Mouse (Mus musculus): Measurements from ENCODE around the gene Eif4enif1. TPM values are rescaled to one million over a fixed set of nuclear protein-coding genes. Genes with fewer than 3 reads are reported as not detected.

Gene Eif4enif1
- polyA plus RNA-seq, 1 experiment from 2014 or later = 44.9 TPM

DNA sequence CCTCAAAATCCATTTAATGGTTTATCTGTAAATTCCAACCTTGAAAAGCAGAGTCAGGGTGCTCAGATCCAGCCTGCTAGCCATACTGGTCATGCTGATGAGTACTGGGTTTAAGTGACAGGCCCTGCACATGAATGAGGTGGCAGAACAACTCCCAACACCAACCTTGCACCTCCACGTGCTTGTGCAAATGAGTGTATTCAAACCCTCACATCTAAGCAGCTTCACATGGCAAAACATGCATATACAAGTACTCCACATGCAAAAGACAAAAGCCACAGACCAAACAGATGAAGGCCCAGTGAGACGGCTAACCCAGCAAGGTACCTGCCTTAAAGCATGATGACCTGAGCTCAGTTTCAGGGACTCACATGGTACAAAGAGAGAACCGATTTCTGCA is 83.7 kb downstream of the Eif4enif1 start:
- Histone ChIP-seq H3K4me3 (replicated peaks) (no peak overlapping the region), H3K4me2 (no peak overlapping the region), H3K9ac (no peak overlapping the region), H3K4me1 (peaks cover 18% of the 10 kb centered on the region; the same call in 1 of the 2 replicates), H3K36me3 (no peaks in the 10 kb centered on the region), H3K9me3 (no peaks in the 10 kb centered on the region), H3K27me3 (replicated peaks) (no peaks in the 10 kb centered on the region), H3K27ac (no peak overlapping the region)
- WGBS = 85% methylated on average over 3 of the region's 3 CpGs
- ATAC-seq (ENCODE audit: insufficient read depth, low FRiP score, low read depth) = no peak

DNA sequence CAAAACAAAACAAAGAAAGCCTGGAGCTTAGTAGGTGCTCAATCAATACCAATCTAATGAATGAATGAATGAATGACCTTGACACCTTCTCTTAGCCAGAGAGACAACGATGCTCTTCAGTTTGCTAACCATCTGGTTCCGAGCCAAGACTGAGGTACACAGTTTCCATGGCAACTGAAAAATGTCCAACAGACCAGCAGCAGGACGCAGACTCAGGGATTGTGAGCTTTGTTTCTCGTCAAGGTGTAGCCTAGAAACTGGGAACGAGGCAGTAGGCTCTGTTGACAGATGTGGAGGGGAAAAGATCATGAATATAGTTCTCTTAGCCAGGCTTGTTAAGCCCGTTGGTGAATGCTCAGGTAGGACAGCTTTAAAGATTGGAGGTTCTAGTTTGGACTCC is 84.9 kb downstream of the Eif4enif1 start:
- peaks cover 24% of the 10 kb centered on the region for H3K4me1 ChIP-seq
- no peaks in the 10 kb centered on the region for H3K27me3 ChIP-seq (replicated peaks)
- no peaks in the 10 kb centered on the region for H3K9me3 ChIP-seq
- ATAC-seq (ENCODE audit: insufficient read depth, low FRiP score, low read depth) = no peak
- H3K36me3 ChIP-seq = no peaks in the 10 kb centered on the region
- no peak overlapping the region for H3K27ac ChIP-seq
- H3K4me3 ChIP-seq (replicated peaks) = no peak overlapping the region
- WGBS = 28% methylated on average over 6 of the region's 6 CpGs
- no peak overlapping the region for H3K4me2 ChIP-seq
- H3K9ac ChIP-seq = no peak overlapping the region

DNA sequence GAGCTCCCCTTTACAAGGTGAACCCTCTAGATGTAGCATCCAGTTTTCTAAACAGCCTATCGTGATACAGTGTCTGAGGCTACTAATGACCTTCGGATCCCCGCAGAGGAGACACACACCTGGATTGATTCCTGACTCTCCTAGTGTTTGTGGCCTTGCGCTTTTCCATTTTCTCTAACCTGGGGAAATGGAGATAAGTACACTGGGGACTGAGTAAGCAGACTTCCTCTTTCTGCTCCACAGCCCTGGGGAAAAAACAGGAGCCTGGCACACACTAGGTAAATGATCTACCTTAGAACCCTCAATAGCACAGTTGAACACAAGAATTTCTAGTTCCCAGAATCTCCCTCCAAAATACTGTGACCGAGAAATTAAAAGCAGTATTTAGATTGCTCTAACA is 85.7 kb downstream of the Eif4enif1 start:
- H3K4me1 ChIP-seq = peaks cover 28% of the 10 kb centered on the region
- no peaks in the 10 kb centered on the region for H3K36me3 ChIP-seq
- H3K27ac ChIP-seq = no peak overlapping the region; the same call in 1 of the 2 replicates
- H3K27me3 ChIP-seq (replicated peaks) = no peaks in the 10 kb centered on the region
- H3K9me3 ChIP-seq = no peaks in the 10 kb centered on the region
- WGBS = 65% methylated on average over 5 of the region's 5 CpGs
- ATAC-seq (ENCODE audit: insufficient read depth, low FRiP score, low read depth) = no peak
- H3K4me3 ChIP-seq (replicated peaks) = peak overlapping the region; percentile 85; the same call in 1 of the 2 replicates
- no peak overlapping the region for H3K9ac ChIP-seq
- peak overlapping the region; percentile 90 for H3K4me2 ChIP-seq

DNA sequence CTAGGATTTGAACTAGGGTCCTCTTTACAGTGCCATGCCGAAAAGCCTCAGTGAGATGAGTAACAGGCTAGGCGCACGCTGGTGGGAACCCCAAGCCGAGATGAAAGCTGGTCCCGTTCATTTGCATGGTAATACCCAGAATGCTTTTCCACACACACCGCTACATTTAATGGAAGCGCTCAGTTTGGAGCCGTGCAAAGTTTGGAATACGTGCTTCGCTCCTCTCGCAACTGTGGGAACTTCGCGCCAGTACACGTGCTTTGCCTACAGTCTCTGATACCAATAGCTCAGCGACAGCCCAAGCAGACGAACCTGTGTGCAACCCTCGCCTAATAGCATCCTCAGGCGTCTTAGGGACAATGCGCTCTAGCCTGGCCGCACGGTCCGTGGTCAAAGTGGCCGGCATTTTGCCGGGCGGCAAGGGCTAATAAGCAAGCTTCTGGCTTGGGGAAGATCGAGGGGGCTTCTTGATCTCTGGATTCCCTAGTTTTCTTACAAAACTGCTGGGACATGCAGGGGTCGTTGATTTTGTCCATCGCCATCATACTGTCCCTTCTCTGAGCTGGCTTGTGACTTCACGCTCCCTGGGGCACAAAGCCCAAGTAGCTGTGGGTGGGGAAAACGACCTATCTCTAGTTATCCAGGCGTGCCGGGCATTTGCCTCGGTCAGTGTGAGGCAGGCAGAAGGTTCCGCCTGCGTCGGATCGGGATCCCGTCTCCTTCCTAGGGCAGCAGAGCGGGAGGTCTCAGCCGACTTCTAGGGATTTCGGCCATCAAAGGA is 86.5 kb downstream of the Eif4enif1 start, which contains the start of gene Patz1:
Gene Patz1 (plus strand): TSS at position 354 of the 781 bp plus-strand sequence.
- Histone ChIP-seq H3K9me3 (no peaks in the 10 kb centered on the region), H3K4me2 (peak within 1 kb of the TSS; percentile 90), H3K9ac (peak within 1 kb of the TSS; percentile 92), H3K4me3 (replicated peaks) (peak within 1 kb of the TSS; percentile 85), H3K27ac (peak within 1 kb of the TSS; percentile 100), H3K36me3 (peaks cover 4% of the 10 kb centered on the region; the same call in 1 of the 2 replicates), H3K4me1 (peaks cover 36% of the 10 kb centered on the region), H3K27me3 (replicated peaks) (no peaks in the 10 kb centered on the region)
- under 1% methylated on average over 41 of the region's 41 CpGs for WGBS
- peak; percentile 17 for ATAC-seq (ENCODE audit: insufficient read depth, low FRiP score, low read depth)

DNA sequence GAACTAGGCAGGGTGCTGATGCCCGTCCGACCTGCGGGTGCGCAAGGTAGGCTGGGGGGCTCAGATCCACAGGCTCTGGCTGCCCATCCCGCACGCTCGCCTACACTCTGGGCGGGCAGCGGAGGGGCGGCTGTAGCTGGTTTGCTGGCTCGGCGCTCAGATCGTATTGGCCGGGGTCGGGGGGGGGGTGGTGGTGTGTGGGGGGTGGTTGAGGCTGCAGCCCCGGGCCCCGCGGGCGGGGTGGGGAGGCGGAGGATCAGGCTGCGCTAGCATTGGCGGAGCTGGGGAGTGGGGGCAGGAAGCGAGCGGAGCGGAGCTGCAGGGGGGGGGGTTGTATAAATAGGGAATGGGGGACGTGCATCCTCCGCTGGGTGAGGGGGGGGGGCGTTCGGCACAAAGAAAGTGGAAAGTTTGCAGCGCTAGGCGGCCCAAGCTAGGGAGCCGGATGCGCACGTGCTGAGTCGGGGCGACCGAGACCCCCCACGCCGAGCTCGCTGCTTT is 87.2 kb downstream of the Eif4enif1 start:
- Histone ChIP-seq H3K27ac (peak overlapping the region; percentile 100), H3K4me1 (peaks cover 42% of the 10 kb centered on the region), H3K9ac (peak overlapping the region; percentile 92), H3K27me3 (replicated peaks) (no peaks in the 10 kb centered on the region), H3K4me3 (replicated peaks) (peak overlapping the region; percentile 85), H3K4me2 (peak overlapping the region; percentile 90), H3K36me3 (peaks cover 11% of the 10 kb centered on the region), H3K9me3 (no peaks in the 10 kb centered on the region)
- ATAC-seq (ENCODE audit: insufficient read depth, low FRiP score, low read depth) = peak; percentile 84
- WGBS = under 1% methylated on average over 28 of the region's 40 CpGs

DNA sequence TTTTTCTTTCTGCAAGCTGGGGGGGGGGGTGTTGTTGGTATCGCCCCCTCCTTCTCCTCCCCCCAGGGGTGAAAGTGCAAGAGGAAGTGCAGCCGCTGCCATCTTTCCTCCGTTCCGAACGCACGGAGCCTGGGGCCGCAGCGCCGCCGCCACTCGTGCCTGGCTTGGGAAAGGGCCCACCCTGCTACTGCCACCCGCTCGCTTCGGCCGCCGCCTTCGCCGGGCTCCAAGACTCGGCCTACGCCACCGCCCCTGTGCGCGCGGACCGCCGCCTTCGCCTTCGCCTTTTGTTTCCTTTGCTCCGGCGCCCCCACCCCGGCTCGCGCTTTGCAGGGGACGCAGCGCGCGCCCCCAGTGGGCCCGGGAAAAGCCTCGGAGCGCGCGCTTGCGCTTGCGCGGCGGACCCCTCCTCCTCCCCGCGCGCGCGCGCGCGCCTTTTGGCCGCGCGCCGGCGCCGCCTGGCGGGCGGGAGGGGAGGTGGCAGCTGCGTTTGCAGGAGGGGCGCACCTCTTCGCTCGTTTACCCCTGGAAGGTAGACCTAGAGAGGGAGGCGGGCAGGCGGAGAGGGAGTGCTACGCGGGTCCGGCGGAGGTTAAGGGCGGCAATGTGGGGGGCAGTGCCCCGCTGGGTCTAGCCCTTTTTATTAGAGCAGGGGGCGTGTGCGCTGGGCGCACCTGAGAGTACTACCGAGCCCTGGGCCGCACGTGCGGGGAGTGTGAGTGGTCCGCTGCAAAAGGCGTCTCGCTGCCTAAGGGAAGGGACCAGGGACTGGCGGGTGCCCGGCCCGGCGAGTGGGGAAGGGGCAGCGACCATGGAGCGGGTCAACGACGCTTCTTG is 87.8 kb downstream of the Eif4enif1 start:
- under 1% methylated on average over 69 of the region's 92 CpGs for WGBS
- no peaks in the 10 kb centered on the region for H3K27me3 ChIP-seq (replicated peaks)
- peaks cover 15% of the 10 kb centered on the region for H3K36me3 ChIP-seq
- H3K4me1 ChIP-seq = peaks cover 49% of the 10 kb centered on the region
- peak; percentile 40 for ATAC-seq (ENCODE audit: insufficient read depth, low FRiP score, low read depth)
- no peaks in the 10 kb centered on the region for H3K9me3 ChIP-seq
- peak overlapping the region; percentile 92 for H3K9ac ChIP-seq
- peak overlapping the region; percentile 90 for H3K4me2 ChIP-seq
- peak overlapping the region; percentile 100 for H3K27ac ChIP-seq
- H3K4me3 ChIP-seq (replicated peaks) = peak overlapping the region; percentile 85

DNA sequence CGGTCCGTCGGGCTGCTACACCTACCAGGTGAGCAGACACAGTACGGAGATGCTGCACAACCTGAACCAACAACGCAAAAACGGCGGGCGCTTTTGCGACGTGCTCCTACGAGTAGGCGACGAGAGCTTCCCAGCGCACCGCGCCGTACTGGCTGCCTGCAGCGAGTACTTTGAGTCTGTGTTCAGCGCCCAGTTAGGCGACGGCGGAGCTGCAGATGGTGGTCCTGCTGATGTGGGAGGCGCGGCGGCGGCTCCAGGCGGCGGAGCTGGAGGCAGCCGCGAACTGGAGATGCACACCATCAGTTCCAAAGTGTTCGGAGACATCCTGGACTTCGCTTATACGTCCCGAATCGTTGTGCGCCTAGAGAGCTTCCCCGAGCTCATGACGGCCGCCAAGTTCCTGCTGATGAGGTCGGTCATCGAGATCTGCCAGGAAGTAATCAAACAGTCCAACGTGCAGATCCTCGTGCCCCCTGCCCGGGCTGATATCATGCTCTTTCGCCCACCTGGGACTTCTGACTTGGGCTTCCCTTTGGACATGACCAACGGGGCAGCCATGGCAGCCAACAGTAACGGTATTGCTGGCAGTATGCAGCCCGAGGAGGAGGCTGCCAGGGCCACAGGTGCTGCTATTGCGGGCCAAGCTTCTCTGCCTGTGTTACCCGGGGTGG is 88.6 kb downstream of the Eif4enif1 start:
- no peak for ATAC-seq (ENCODE audit: insufficient read depth, low FRiP score, low read depth)
- peak overlapping the region; percentile 90 for H3K4me2 ChIP-seq
- H3K9me3 ChIP-seq = no peaks in the 10 kb centered on the region
- H3K27ac ChIP-seq = peak overlapping the region; percentile 100
- peak overlapping the region; percentile 92 for H3K9ac ChIP-seq
- H3K27me3 ChIP-seq (replicated peaks) = no peaks in the 10 kb centered on the region
- H3K4me3 ChIP-seq (replicated peaks) = peak overlapping the region; percentile 85
- H3K36me3 ChIP-seq = peaks cover 20% of the 10 kb centered on the region
- WGBS = under 1% methylated on average over 50 of the region's 50 CpGs
- peaks cover 54% of the 10 kb centered on the region for H3K4me1 ChIP-seq

DNA sequence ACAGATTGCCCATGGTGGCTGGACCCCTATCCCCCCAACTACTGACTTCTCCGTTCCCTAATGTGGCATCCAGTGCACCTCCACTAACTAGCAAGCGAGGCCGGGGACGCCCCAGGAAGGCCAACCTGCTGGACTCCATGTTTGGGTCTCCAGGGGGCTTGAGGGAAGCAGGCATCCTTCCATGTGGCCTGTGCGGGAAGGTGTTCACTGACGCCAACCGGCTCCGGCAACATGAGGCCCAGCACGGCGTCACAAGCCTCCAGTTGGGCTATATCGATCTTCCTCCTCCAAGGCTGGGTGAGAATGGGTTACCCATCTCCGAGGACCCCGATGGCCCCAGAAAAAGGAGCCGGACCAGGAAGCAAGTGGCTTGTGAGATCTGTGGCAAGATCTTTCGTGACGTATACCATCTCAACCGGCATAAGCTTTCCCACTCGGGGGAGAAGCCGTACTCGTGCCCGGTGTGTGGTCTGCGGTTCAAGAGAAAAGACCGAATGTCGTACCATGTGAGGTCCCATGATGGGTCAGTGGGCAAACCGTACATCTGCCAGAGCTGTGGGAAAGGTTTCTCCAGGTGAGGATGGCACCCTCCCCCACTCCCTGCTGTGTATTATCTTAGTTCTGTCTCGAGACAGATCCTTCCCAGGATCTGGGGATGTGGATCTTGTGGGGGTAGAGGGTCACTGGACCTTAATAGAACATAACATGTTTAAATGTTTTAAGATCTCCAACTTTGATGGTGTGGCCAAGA is 89.3 kb downstream of the Eif4enif1 start:
- H3K9me3 ChIP-seq = no peaks in the 10 kb centered on the region
- H3K9ac ChIP-seq = peak overlapping the region; percentile 92
- ATAC-seq (ENCODE audit: insufficient read depth, low FRiP score, low read depth) = no peak
- peak overlapping the region; percentile 85 for H3K4me3 ChIP-seq (replicated peaks)
- 1% methylated on average over 26 of the region's 26 CpGs for WGBS
- H3K36me3 ChIP-seq = peaks cover 27% of the 10 kb centered on the region
- H3K4me1 ChIP-seq = peaks cover 59% of the 10 kb centered on the region
- H3K4me2 ChIP-seq = peak overlapping the region; percentile 90
- no peaks in the 10 kb centered on the region for H3K27me3 ChIP-seq (replicated peaks)
- H3K27ac ChIP-seq = peak overlapping the region; percentile 100

DNA sequence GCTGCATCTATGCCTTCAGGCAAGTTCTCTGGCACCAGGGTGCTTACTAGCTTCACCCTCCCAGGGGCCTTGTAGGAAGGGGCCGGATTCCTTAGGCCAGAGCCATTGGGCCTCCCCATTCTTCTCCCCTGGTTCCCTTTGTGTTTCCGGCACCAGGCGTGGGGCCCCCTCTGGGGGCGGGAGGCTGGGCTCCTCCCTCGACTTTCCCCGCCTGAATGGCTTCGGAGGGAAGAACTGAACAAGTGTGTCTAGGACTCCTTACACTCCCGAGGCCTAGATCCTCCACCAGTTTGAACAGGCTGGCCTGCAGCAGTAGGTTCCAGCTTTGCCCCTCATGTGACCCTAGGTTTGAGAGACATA is 89.8 kb downstream of the Eif4enif1 start:
- peak overlapping the region; percentile 100 for H3K27ac ChIP-seq
- peak overlapping the region; percentile 92 for H3K9ac ChIP-seq
- H3K4me2 ChIP-seq = peak overlapping the region; percentile 90
- no peaks in the 10 kb centered on the region for H3K27me3 ChIP-seq (replicated peaks)
- peak; percentile 47 for ATAC-seq (ENCODE audit: insufficient read depth, low FRiP score, low read depth)
- peaks cover 59% of the 10 kb centered on the region for H3K4me1 ChIP-seq
- no peaks in the 10 kb centered on the region for H3K9me3 ChIP-seq
- H3K36me3 ChIP-seq = peaks cover 27% of the 10 kb centered on the region
- H3K4me3 ChIP-seq (replicated peaks) = peak overlapping the region; percentile 85
- WGBS = under 1% methylated on average over 8 of the region's 8 CpGs

DNA sequence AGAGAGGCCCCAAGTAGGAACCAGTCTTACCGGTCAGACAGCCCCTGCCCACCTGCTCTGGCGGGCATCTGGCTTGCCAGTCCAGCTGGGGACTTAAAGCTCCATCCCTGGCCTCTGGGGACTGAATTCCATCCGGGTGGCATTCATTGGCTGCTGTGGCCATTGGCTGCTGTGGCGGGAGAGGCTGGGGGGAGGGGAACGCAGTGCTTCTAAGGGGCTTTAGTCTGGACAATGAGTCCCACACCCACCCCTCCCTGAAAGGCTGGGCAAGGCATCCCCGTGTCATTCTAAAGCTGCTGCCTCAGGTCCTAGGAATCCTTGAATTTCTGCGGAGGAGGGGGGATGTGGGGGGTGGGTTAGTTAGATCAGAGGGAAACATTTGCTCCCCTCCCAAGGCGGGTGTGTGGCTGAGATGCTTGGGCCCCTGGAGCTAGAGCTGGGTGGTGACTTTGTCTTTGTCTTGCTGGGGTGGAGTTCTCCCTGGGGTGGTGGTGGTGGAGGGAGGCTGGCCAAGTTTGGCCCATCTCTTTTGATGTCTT is 90.6 kb downstream of the Eif4enif1 start:
- H3K9me3 ChIP-seq = no peaks in the 10 kb centered on the region
- H3K36me3 ChIP-seq = peaks cover 27% of the 10 kb centered on the region
- peak overlapping the region; percentile 100 for H3K27ac ChIP-seq
- peak overlapping the region; percentile 92 for H3K9ac ChIP-seq
- 0% methylated on average over 8 of the region's 8 CpGs for WGBS
- peak overlapping the region; percentile 90 for H3K4me2 ChIP-seq
- peak overlapping the region; percentile 85 for H3K4me3 ChIP-seq (replicated peaks)
- H3K27me3 ChIP-seq (replicated peaks) = no peaks in the 10 kb centered on the region
- ATAC-seq (ENCODE audit: insufficient read depth, low FRiP score, low read depth) = no peak
- H3K4me1 ChIP-seq = peaks cover 55% of the 10 kb centered on the region

DNA sequence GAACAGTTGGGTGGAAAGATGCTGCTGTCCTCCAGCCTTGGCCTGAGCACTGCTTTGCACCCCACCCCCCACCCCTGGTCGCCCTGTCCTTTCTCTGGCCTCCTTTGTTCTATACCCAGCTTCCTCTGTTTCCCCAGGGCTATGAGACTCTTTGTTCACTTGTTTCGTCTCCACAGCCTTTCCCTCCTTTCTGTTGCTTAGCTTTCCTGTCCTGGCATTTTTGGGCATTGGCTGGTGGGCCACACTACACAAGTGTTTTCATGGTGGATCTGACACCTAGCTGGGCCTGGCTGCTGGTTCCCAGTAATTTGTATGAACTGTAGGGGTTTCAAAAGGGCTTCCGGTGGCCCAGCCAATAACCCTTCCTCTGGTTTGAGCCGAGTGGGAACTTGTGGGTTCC is 91.2 kb downstream of the Eif4enif1 start:
- peak overlapping the region; percentile 85 for H3K4me3 ChIP-seq (replicated peaks)
- ATAC-seq (ENCODE audit: insufficient read depth, low FRiP score, low read depth) = no peak
- no peaks in the 10 kb centered on the region for H3K9me3 ChIP-seq
- H3K9ac ChIP-seq = peak overlapping the region; percentile 16; the same call in 1 of the 2 replicates
- H3K4me2 ChIP-seq = peak overlapping the region; percentile 90
- H3K4me1 ChIP-seq = peaks cover 49% of the 10 kb centered on the region
- no peaks in the 10 kb centered on the region for H3K27me3 ChIP-seq (replicated peaks)
- H3K27ac ChIP-seq = peak overlapping the region; percentile 100
- H3K36me3 ChIP-seq = peaks cover 33% of the 10 kb centered on the region
- 49% methylated on average over 4 of the region's 4 CpGs for WGBS
